Mouse (Mus musculus) thymus, postnatal 0 days (tissue): ENCODE data around the gene Abcc12. TPM values are rescaled to one million over a fixed set of nuclear protein-coding genes. Genes with fewer than 3 reads are reported as not detected.

Experiments
- DNase-seq: peaks from one replicate; pipeline ENCODE4 v3.0.0-alpha.2; 2015; ENCODE audit warnings: low spot score
- polyA plus RNA-seq: library from polyadenylated mRNA; unstranded; fragments of >200 nt; fragmentation: Nextera tagmentation; extraction: Ambion mirVana; gene quantifications from 2 replicates; pipeline ENCODE4 v1.2.1, GENCODE M21; 2015

The Abcc12 gene
- polyA plus RNA-seq, 1 experiment from 2014 or later = 0.10 TPM

- DNase-seq = no peak
These were observed 1.8 kb downstream of the Abcc12 start for GRCm38 (mm10) chr8:86578693-86579092.

GRCm38 (mm10) chr8:86578076-86578475, 2.4 kb downstream of the Abcc12 start:
- no peak for DNase-seq

- DNase-seq = no peak
These were observed 2.9 kb downstream of the Abcc12 start for GRCm38 (mm10) chr8:86577547-86577946.

GRCm38 (mm10) chr8:86563674-86564073, 16.8 kb downstream of the Abcc12 start:
- DNase-seq = no peak

- no peak for DNase-seq
These were observed 18.7 kb downstream of the Abcc12 start for GRCm38 (mm10) chr8:86561737-86562136.

GRCm38 (mm10) chr8:86560688-86561065, 19.8 kb downstream of the Abcc12 start:
- no peak for DNase-seq

GRCm38 (mm10) chr8:86559947-86560687, 20.4 kb downstream of the Abcc12 start:
- DNase-seq = no peak

GRCm38 (mm10) chr8:86557186-86558045, 23.1 kb downstream of the Abcc12 start:
- no peak for DNase-seq

GRCm38 (mm10) chr8:86555564-86555963, 24.9 kb downstream of the Abcc12 start:
- DNase-seq = no peak

GRCm38 (mm10) chr8:86554220-86554891, 26.1 kb downstream of the Abcc12 start:
- DNase-seq = no peak

GRCm38 (mm10) chr8:86550516-86550915, 30.0 kb downstream of the Abcc12 start:
- no peak for DNase-seq

- no peak for DNase-seq
These were observed 34.5 kb downstream of the Abcc12 start for GRCm38 (mm10) chr8:86546001-86546400.

- DNase-seq = no peak
These were observed 39.6 kb downstream of the Abcc12 start for GRCm38 (mm10) chr8:86540906-86541305.

- DNase-seq = no peak
These were observed 40.1 kb downstream of the Abcc12 start for GRCm38 (mm10) chr8:86540376-86540775.

GRCm38 (mm10) chr8:86536663-86536987, 43.9 kb downstream of the Abcc12 start:
- DNase-seq = no peak

- peak; percentile 12 for DNase-seq
These were observed 44.5 kb downstream of the Abcc12 start for GRCm38 (mm10) chr8:86535791-86536662.

- no peak for DNase-seq
These were observed 45.4 kb downstream of the Abcc12 start for GRCm38 (mm10) chr8:86535068-86535560.

GRCm38 (mm10) chr8:86529714-86530113, 50.8 kb downstream of the Abcc12 start:
- no peak for DNase-seq

GRCm38 (mm10) chr8:86527336-86528029, 53.0 kb downstream of the Abcc12 start:
- no peak for DNase-seq

- DNase-seq = no peak
These were observed 53.7 kb downstream of the Abcc12 start for GRCm38 (mm10) chr8:86526808-86527207.
